Mouse (Mus musculus): ENCODE measurements around the gene Map4k3. TPM values are rescaled to one million over a fixed set of nuclear protein-coding genes. Genes with fewer than 3 reads are reported as not detected.

Map4k3 gene
- polyA plus RNA-seq, 1 experiment, result 38.0 TPM

DNA sequence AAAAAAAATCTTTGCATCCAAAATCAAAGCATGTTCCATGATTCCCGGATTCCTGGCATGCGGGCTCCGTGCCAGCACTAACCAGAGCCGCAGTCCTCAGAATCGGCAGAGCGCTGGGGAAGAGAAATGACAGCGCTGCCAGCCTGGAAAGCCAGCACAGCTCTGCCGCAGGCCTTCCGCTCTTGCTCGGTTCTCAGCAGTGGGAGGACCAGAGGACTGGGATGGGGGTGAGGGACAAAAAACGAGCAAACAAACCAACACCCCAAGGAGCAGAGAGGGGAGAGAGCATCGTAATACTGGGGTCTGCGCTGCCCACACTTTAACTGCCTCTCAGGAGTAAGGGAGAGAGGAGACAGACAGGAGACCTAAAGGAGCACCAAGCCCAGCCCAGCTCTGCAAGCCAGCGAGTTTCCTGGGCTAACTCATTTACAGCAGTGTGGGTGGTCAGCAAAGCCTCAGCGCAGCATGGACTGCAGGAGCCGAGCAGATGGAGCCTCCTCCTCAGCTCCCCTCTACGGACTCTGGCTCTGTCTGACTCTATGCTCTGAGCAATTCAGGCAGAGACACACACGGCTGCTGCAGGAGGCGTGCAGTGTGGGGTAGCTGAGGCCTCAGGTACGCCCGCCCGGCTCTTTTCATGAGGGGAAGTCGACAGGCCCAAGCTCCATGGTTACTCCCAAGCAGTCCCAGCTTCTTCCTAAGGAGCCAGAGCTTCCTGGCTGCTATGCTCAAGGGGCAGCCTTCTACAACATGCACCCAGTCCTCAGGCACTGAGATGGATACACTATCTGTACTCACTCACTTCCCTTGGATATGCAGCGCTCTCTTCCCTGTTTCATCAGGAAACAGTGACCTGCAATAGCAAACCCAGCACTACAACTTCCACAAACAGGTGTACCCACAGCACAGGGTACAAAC lies 18.1 kb downstream of the Map4k3 start:
- peak; percentile 54 for DNase-seq
- Histone ChIP-seq H3K4me3 (replicated peaks; ENCODE audit: extremely low read depth, low read depth, low read length) (no peak overlapping the region), H3K4me1 (ENCODE audit: control insufficient read depth, insufficient read depth, low read length) (peaks cover 48% of the 10 kb centered on the region)
- TF ChIP-seq CTCF (IDR thresholded peaks at IDR 0.05; ENCODE audit: insufficient read depth, low read length), result no peak
- no peak for TF ChIP-seq POLR2A (IDR thresholded peaks at IDR 0.05; ENCODE audit: borderline replicate concordance, extremely low read depth, low read depth, low read length)
- 26% methylated on average over 24 of the region's 24 CpGs for WGBS

DNA sequence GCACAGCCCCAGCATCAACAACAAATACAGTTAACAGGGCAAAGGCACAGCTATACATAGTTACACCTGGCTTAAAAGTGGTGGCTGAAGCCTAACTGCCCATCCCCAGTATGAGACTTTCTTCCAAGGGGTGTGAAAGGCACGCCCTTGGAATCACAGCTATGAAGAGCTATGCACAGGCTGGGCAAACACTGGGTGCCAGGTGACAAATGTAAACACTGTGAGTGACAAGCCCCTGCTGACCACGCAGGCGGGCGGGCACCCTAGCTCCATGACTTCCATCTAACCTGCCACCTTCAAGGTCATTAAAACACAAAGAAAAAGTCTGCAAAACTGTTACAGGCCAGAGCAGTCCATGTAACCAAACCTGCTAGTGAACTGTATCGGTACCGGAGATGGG lies 19.5 kb downstream of the Map4k3 start:
- DNase-seq, result peak; percentile 56
- H3K4me3 ChIP-seq (replicated peaks; ENCODE audit: extremely low read depth, low read depth, low read length), result no peak overlapping the region
- 37% methylated on average over 6 of the region's 6 CpGs for WGBS
- peaks cover 52% of the 10 kb centered on the region for H3K4me1 ChIP-seq (ENCODE audit: control insufficient read depth, insufficient read depth, low read length)
- TF ChIP-seq POLR2A (IDR thresholded peaks at IDR 0.05; ENCODE audit: borderline replicate concordance, extremely low read depth, low read depth, low read length), result no peak

- DNase-seq, result no peak
- H3K4me1 ChIP-seq (ENCODE audit: control insufficient read depth, insufficient read depth, low read length), result peaks cover 51% of the 10 kb centered on the region
These were observed 21.1 kb downstream of the Map4k3 start for GRCm38 (mm10) chr17:80707176-80707575.

DNA sequence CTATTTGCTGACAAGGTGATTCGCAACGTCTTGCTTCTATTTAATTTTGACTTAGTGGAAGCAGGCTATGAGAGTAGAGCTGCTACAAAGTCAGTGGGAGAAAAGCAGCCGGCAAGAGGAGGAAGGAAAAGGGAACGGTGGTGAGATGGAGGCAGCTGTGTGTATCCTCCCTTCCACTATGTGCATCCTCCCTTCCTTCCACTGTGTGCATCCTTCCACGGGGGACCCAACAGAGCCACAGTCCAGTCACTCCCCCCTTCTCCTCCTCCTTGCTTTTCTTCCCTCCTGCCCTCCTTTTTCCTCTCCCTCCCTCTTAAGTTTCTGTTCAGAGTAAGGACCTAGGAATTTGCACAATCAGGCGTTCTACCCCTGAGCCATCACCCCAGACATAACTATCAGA lies 21.7 kb downstream of the Map4k3 start:
- TF ChIP-seq POLR2A (IDR thresholded peaks at IDR 0.05; ENCODE audit: borderline replicate concordance, extremely low read depth, low read depth, low read length) (no peak), CTCF (IDR thresholded peaks at IDR 0.05; ENCODE audit: insufficient read depth, low read length) (no peak)
- no peak for DNase-seq
- WGBS, result 36% methylated on average over 6 of the region's 6 CpGs

More at GRCm38 (mm10) chr17:80707176-80707575, 21.1 kb downstream of the Map4k3 start:
- no peak overlapping the region for H3K4me3 ChIP-seq (replicated peaks; ENCODE audit: extremely low read depth, low read depth, low read length)
- TF ChIP-seq POLR2A (IDR thresholded peaks at IDR 0.05; ENCODE audit: borderline replicate concordance, extremely low read depth, low read depth, low read length), result no peak
- TF ChIP-seq CTCF (IDR thresholded peaks at IDR 0.05; ENCODE audit: insufficient read depth, low read length), result no peak
- 18% methylated on average over 4 of the region's 4 CpGs for WGBS

DNA sequence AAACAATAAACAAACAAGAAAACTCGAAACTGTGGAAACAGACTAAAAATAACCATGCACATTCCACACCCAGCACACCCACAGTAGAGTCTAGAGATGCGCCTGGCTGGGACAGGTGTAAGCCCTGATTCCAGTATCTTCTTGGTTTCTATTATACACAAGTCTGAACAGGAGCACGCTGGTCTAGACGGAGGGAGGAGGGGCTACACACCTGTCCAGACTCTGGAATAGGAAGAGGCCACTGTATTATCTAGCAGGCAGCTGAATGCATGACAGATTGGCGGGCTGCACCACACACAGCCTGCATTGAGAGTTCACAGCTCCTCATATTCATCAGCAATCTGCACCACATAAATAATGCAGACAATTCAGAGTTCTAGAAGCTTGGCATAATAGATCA lies 26.6 kb downstream of the Map4k3 start:
- TF ChIP-seq POLR2A (IDR thresholded peaks at IDR 0.05; ENCODE audit: borderline replicate concordance, extremely low read depth, low read depth, low read length) (no peak), CTCF (IDR thresholded peaks at IDR 0.05; ENCODE audit: insufficient read depth, low read length) (no peak)
- Histone ChIP-seq H3K4me1 (ENCODE audit: control insufficient read depth, insufficient read depth, low read length) (peaks cover 37% of the 10 kb centered on the region), H3K4me3 (replicated peaks; ENCODE audit: extremely low read depth, low read depth, low read length) (no peak overlapping the region)
- DNase-seq, result no peak
- WGBS, result 71% methylated on average over 5 of the region's 5 CpGs

More for the DNA sequence above, 21.7 kb downstream of the Map4k3 start:
- Histone ChIP-seq H3K4me1 (ENCODE audit: control insufficient read depth, insufficient read depth, low read length) (peaks cover 50% of the 10 kb centered on the region), H3K4me3 (replicated peaks; ENCODE audit: extremely low read depth, low read depth, low read length) (no peak overlapping the region)

- TF ChIP-seq POLR2A (IDR thresholded peaks at IDR 0.05; ENCODE audit: borderline replicate concordance, extremely low read depth, low read depth, low read length), result no peak
- TF ChIP-seq CTCF (IDR thresholded peaks at IDR 0.05; ENCODE audit: insufficient read depth, low read length), result no peak
- H3K4me3 ChIP-seq (replicated peaks; ENCODE audit: extremely low read depth, low read depth, low read length), result no peak overlapping the region
- peaks cover 38% of the 10 kb centered on the region for H3K4me1 ChIP-seq (ENCODE audit: control insufficient read depth, insufficient read depth, low read length)
- DNase-seq, result no peak
- WGBS, result 29% methylated on average over 7 of the region's 7 CpGs
These were observed 29.4 kb downstream of the Map4k3 start for GRCm38 (mm10) chr17:80698930-80699329.

- WGBS, result 14% methylated on average over 12 of the region's 12 CpGs
- no peak for DNase-seq
- Histone ChIP-seq H3K4me3 (replicated peaks; ENCODE audit: extremely low read depth, low read depth, low read length) (peak overlapping the region; percentile 15), H3K4me1 (ENCODE audit: control insufficient read depth, insufficient read depth, low read length) (peaks cover 41% of the 10 kb centered on the region)
- TF ChIP-seq POLR2A (IDR thresholded peaks at IDR 0.05; ENCODE audit: borderline replicate concordance, extremely low read depth, low read depth, low read length) (no peak), CTCF (IDR thresholded peaks at IDR 0.05; ENCODE audit: insufficient read depth, low read length) (no peak)
These were observed 29.9 kb downstream of the Map4k3 start for GRCm38 (mm10) chr17:80698191-80698901.

DNA sequence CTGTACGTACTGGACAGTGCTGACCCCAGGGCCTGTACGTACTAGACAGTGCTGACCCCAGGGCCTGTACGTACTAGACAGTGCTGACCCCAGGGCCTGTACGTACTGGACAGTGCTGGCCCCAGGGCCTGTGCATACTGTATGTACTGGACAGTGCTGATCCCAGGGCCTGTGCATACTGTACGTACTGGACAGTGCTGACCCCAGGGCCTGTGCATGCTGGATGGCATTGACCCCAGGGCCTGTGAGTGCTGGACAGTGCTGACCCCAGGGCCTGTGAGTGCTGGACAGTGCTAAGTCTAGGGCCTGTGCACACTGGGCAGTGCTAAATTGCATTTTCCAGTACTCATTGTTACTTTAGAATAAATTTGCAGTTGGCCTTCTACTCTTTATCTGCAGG lies 31.3 kb downstream of the Map4k3 start:
- no peak for DNase-seq
- Histone ChIP-seq H3K4me1 (ENCODE audit: control insufficient read depth, insufficient read depth, low read length) (peaks cover 45% of the 10 kb centered on the region), H3K4me3 (replicated peaks; ENCODE audit: extremely low read depth, low read depth, low read length) (no peak overlapping the region)
- WGBS, result 81% methylated on average over 5 of the region's 5 CpGs
- TF ChIP-seq POLR2A (IDR thresholded peaks at IDR 0.05; ENCODE audit: borderline replicate concordance, extremely low read depth, low read depth, low read length) (no peak), CTCF (IDR thresholded peaks at IDR 0.05; ENCODE audit: insufficient read depth, low read length) (no peak)

DNA sequence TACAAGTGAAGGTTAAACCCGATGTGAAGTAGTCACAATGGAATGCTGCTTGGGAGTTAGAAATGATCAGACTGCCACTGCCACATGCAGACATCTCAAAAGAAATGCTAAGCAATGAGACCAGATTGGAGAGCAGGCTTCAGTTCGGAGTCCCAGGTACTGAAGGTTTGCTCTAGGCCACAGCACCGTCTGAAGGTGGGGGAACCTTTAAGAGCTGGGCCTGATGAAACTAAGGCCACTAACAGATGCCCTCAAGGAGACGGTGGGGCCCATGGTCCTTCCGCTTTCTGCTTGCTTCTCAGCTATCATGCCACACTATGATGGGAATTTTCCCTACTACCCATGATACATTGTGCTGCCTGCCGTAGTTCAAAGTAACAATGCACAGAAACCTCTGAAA lies 32.1 kb downstream of the Map4k3 start:
- Histone ChIP-seq H3K4me1 (ENCODE audit: control insufficient read depth, insufficient read depth, low read length) (peaks cover 43% of the 10 kb centered on the region), H3K4me3 (replicated peaks; ENCODE audit: extremely low read depth, low read depth, low read length) (no peak overlapping the region)
- TF ChIP-seq POLR2A (IDR thresholded peaks at IDR 0.05; ENCODE audit: borderline replicate concordance, extremely low read depth, low read depth, low read length), result no peak
- TF ChIP-seq CTCF (IDR thresholded peaks at IDR 0.05; ENCODE audit: insufficient read depth, low read length), result no peak
- WGBS, result 68% methylated on average over 6 of the region's 6 CpGs
- no peak for DNase-seq
